32 mouse cellular contexts compared by ENCODE assay signal in the genomic region with DNA sequence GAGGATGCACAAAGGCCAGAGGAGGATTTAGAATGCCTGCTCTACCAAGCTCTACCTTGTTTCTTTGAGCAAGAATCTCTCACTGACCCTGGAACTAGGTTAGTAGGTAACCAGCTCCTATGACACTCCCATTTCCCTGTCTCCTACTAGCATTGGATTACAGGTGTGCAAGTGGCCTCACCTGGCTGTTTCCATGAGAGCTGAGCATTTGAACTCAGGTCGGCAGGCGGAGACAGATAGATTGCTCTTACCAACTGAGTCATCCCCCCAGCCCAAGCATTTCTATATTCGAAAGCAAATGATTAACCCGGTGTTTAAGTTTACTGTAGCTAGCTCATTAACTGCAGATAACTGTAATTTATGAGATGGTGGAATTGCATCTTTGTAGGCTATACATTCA.
"Had no signal": no experiment of that assay in that cellular context is flagged by ENCODE, and none has a peak within 500 bp of the region (broad histone marks: within the 10 kb centered on the region; RNA-seq: fewer than 3 reads in every experiment).

No protein-coding gene starts in this region.

- H3K27me3 ChIP-seq: limb, embryonic 12.5 days; limb, embryonic 13.5 days; limb, embryonic 15.5 days; liver, embryonic 12.5 days; liver, embryonic 13.5 days; liver, embryonic 15.5 days; lung, embryonic 15.5 days; midbrain, embryonic 13.5 days; midbrain, embryonic 15.5 days; neural tube, embryonic 12.5 days had no signal

- H3K27ac ChIP-seq: limb, embryonic 10.5 days; limb, embryonic 12.5 days; limb, embryonic 13.5 days; limb, embryonic 15.5 days; liver, embryonic 12.5 days; liver, embryonic 13.5 days; liver, embryonic 14.5 days; liver, embryonic 15.5 days; lung, embryonic 15.5 days; macrophage; midbrain, embryonic 10.5 days; midbrain, embryonic 12.5 days; midbrain, embryonic 13.5 days; midbrain, embryonic 15.5 days; neural tube, embryonic 12.5 days had no signal

- DNase-seq: left cerebral cortex, postnatal 4 days; liver; liver, embryonic 13.5 days; liver, postnatal 0 days; lung, adult 18-20 months; lung, adult 2 months; lung, embryonic 14.5 days; lung, postnatal 10 days; lung, postnatal 14 days; lung, postnatal 36 days; lung, postnatal 4 days; midbrain, embryonic 14.5 days had no signal

- H3K9ac ChIP-seq: limb, embryonic 12.5 days; limb, embryonic 13.5 days; limb, embryonic 15.5 days; liver, embryonic 12.5 days; liver, embryonic 13.5 days; liver, embryonic 14.5 days; liver, embryonic 15.5 days; liver, postnatal 0 days; lung, embryonic 14.5 days; lung, embryonic 15.5 days; midbrain, embryonic 12.5 days; midbrain, embryonic 13.5 days; midbrain, embryonic 15.5 days; neural tube, embryonic 12.5 days had no signal

- H3K4me3 ChIP-seq: limb, embryonic 10.5 days; limb, embryonic 12.5 days; limb, embryonic 13.5 days; limb, embryonic 15.5 days; liver, embryonic 12.5 days; liver, embryonic 13.5 days; liver, embryonic 15.5 days; lung, embryonic 15.5 days; megakaryocyte, embryonic 14.5 days; midbrain, embryonic 10.5 days; midbrain, embryonic 12.5 days; midbrain, embryonic 13.5 days; midbrain, embryonic 15.5 days; myocyte; neural tube, embryonic 12.5 days had no signal

- H3K36me3 ChIP-seq: limb, embryonic 10.5 days; limb, embryonic 12.5 days; limb, embryonic 13.5 days; limb, embryonic 15.5 days; liver, embryonic 12.5 days; liver, embryonic 13.5 days; liver, embryonic 15.5 days; lung, embryonic 15.5 days; midbrain, embryonic 10.5 days; midbrain, embryonic 12.5 days; midbrain, embryonic 13.5 days; midbrain, embryonic 15.5 days; neural tube, embryonic 12.5 days had no signal

- H3K9me3 ChIP-seq: limb, embryonic 10.5 days; limb, embryonic 12.5 days; limb, embryonic 13.5 days; limb, embryonic 15.5 days; liver, embryonic 12.5 days; liver, embryonic 13.5 days; liver, embryonic 15.5 days; lung, embryonic 15.5 days; megakaryocyte, embryonic 14.5 days; midbrain, embryonic 10.5 days; midbrain, embryonic 12.5 days; midbrain, embryonic 13.5 days; midbrain, embryonic 15.5 days; neural tube, embryonic 12.5 days had no signal

- H3K4me2 ChIP-seq: limb, embryonic 12.5 days; limb, embryonic 13.5 days; limb, embryonic 15.5 days; liver, embryonic 11.5 days; liver, embryonic 12.5 days; liver, embryonic 13.5 days; liver, embryonic 15.5 days; lung, embryonic 14.5 days; lung, embryonic 15.5 days; midbrain, embryonic 11.5 days; midbrain, embryonic 12.5 days; midbrain, embryonic 13.5 days; midbrain, embryonic 15.5 days; neural tube, embryonic 12.5 days had no signal

- H3K4me1 ChIP-seq: limb, embryonic 10.5 days; limb, embryonic 12.5 days; limb, embryonic 13.5 days; limb, embryonic 15.5 days; liver, embryonic 12.5 days; liver, embryonic 13.5 days; liver, embryonic 15.5 days; lung, embryonic 15.5 days; midbrain, embryonic 10.5 days; midbrain, embryonic 12.5 days; midbrain, embryonic 13.5 days; midbrain, embryonic 15.5 days; neural tube, embryonic 12.5 days had no signal

- ATAC-seq: liver, embryonic 12.5 days; liver, postnatal 0 days; lung, postnatal 0 days; midbrain, embryonic 13.5 days; midbrain, embryonic 15.5 days; midbrain, embryonic 16.5 days had no signal
